Mouse (Mus musculus) ES-E14 (cell line): ENCODE results near the gene Nckap1. TPM values are rescaled to one million over a fixed set of nuclear protein-coding genes. Genes with fewer than 3 reads are reported as not detected.

Experiments
- DNase-seq: peaks from one replicate; pipeline ENCODE4 v3.0.0-alpha.2; 2013; ENCODE audit warnings: low read depth, low spot score
- H3K27ac ChIP-seq: 2 replicates; pipeline ENCODE4 v1.5.1; 2012; ENCODE audit warnings: low read depth, mild to moderate bottlenecking, low read length, moderate library complexity, mixed read lengths; ENCODE audit not compliant: poor library complexity, insufficient read depth, severe bottlenecking
- H3K36me3 ChIP-seq: 2 replicates; pipeline ENCODE4 v1.6.1; 2012; ENCODE audit warnings: mild to moderate bottlenecking, low read length, moderate library complexity, mixed read lengths; ENCODE audit not compliant: control insufficient read depth, poor library complexity, insufficient read depth, severe bottlenecking
- H3K4me1 ChIP-seq, 2 experiments: fragments of 150-350 bp in 1 of 2; sonication (generic) in 1 of 2; 2 replicates each; pipeline ENCODE4 v1.6.1; 2012; ENCODE audit warnings: low read length in 2 of 2, mild to moderate bottlenecking in 1 of 2, mixed read lengths in 1 of 2; ENCODE audit not compliant: control insufficient read depth in 2 of 2, insufficient read depth in 2 of 2, poor library complexity in 1 of 2
- H3K4me3 ChIP-seq, 2 experiments: fragments of 150-350 bp in 1 of 2; sonication (generic) in 1 of 2; 2 replicates each; pipeline ENCODE4 v1.5.1; 2012; ENCODE audit warnings: low read length in 2 of 2, low read depth in 1 of 2, mild to moderate bottlenecking in 1 of 2, mixed read lengths in 1 of 2; ENCODE audit not compliant: insufficient read depth in 1 of 2, poor library complexity in 1 of 2, severe bottlenecking in 1 of 2
- H3K9ac ChIP-seq: 2 replicates; pipeline ENCODE4 v1.6.1; 2012; ENCODE audit warnings: low read depth, mild to moderate bottlenecking, low read length, mixed read lengths; ENCODE audit not compliant: poor library complexity, insufficient read depth, severe bottlenecking
- H3K9me3 ChIP-seq: fragments of 150-350 bp; sonication (generic); 2 replicates; pipeline ENCODE4 v1.6.1; 2012; ENCODE audit warnings: low read depth, mild to moderate bottlenecking, low read length; ENCODE audit not compliant: control insufficient read depth, insufficient read depth
- CHD2 ChIP-seq: IDR thresholded peaks from 2 replicates; pipeline ENCODE4 v1.6.1; 2014; ENCODE audit warnings: mild to moderate bottlenecking, low read depth, low read length, inconsistent platforms
- HCFC1 ChIP-seq: IDR thresholded peaks from 2 replicates; pipeline ENCODE4 v1.6.1; 2012; ENCODE audit warnings: low read length, inconsistent platforms, borderline replicate concordance; ENCODE audit not compliant: insufficient read depth
- MAFK ChIP-seq: IDR thresholded peaks from 2 replicates; pipeline ENCODE4 v1.6.1; 2014; ENCODE audit warnings: mild to moderate bottlenecking, low read depth, low read length, inconsistent platforms; ENCODE audit not compliant: insufficient read depth
- ZC3H11A ChIP-seq: IDR thresholded peaks from 2 replicates; pipeline ENCODE4 v1.6.1; 2012; ENCODE audit warnings: low read depth, mild to moderate bottlenecking, inconsistent platforms, low read length, borderline replicate concordance
- ZNF384 ChIP-seq: IDR thresholded peaks from 2 replicates; pipeline ENCODE4 v1.6.1; 2012; ENCODE audit warnings: low read depth, low read length, inconsistent platforms
- in situ Hi-C, 2 experiments: fragments of 600-800 bp; cut with MboI; formaldehyde crosslinking; loops; one replicate each; pipeline ENCODE4 v1.15.1; 2025; ENCODE audit warnings: low sequenced_read_pairs in 2 of 2, inconsistent platforms in 1 of 2; ENCODE audit not compliant: unreplicated experiment in 2 of 2
- total RNA-seq: library from RNA; depleted of rRNA; stranded (reverse); fragments of 300-350 nt; gene quantifications from 2 replicates; pipeline ENCODE4 v1.2.3, GENCODE M21; 2012

Gene Nckap1
- total RNA-seq, 1 experiment, result 62.6 TPM

- Histone ChIP-seq H3K27ac (no peak overlapping the region), H3K9me3 (no peaks in the 10 kb centered on the region), H3K9ac (no peak overlapping the region), H3K4me3 (no peak overlapping the region), H3K36me3 (no peaks in the 10 kb centered on the region), H3K4me1 (0 out of 4 replicates have a peak, but pooled peaks cover 0 to 4% of the 10 kb centered on the region in 2 experiments)
- DNase-seq, result no peak
- no peak for TF ChIP-seq MAFK
- TF ChIP-seq ZNF384, result no peak
- TF ChIP-seq CHD2, result no peak
- TF ChIP-seq ZC3H11A, result no peak
- TF ChIP-seq HCFC1, result no peak
- in situ Hi-C loops, result no loop called here
These were observed 3.9 kb downstream of the Nckap1 start for GRCm38 (mm10) chr2:80577286-80577685.

GRCm38 (mm10) chr2:80570656-80571055 is 10.5 kb downstream of the Nckap1 start:
- Histone ChIP-seq H3K36me3 (no peaks in the 10 kb centered on the region), H3K4me1 (0 out of 4 replicates have a peak, but pooled peaks cover 0 to 2% of the 10 kb centered on the region in 2 experiments), H3K9me3 (no peaks in the 10 kb centered on the region), H3K9ac (no peak overlapping the region), H3K4me3 (no peak overlapping the region), H3K27ac (no peak overlapping the region)
- in situ Hi-C loops, result no loop called here
- TF ChIP-seq CHD2 (no peak), MAFK (no peak), HCFC1 (no peak), ZC3H11A (no peak), ZNF384 (no peak)
- DNase-seq, result no peak

- TF ChIP-seq CHD2 (no peak), ZNF384 (no peak), ZC3H11A (no peak), MAFK (no peak), HCFC1 (no peak)
- Histone ChIP-seq H3K9me3 (no peaks in the 10 kb centered on the region), H3K9ac (no peak overlapping the region), H3K4me1 (no peaks in the 10 kb centered on the region), H3K36me3 (no peaks in the 10 kb centered on the region), H3K27ac (no peak overlapping the region), H3K4me3 (no peak overlapping the region)
- no peak for DNase-seq
- in situ Hi-C loops, result no loop called here
These were observed 13.8 kb downstream of the Nckap1 start for GRCm38 (mm10) chr2:80567411-80567810.

- Histone ChIP-seq H3K4me1 (no peaks in the 10 kb centered on the region), H3K4me3 (no peak overlapping the region), H3K36me3 (no peaks in the 10 kb centered on the region), H3K9ac (no peak overlapping the region), H3K9me3 (no peaks in the 10 kb centered on the region), H3K27ac (no peak overlapping the region)
- TF ChIP-seq ZC3H11A (no peak), CHD2 (no peak), ZNF384 (no peak), MAFK (no peak), HCFC1 (no peak)
- DNase-seq, result no peak
- in situ Hi-C loops, result no loop called here
These were observed 18.9 kb downstream of the Nckap1 start for GRCm38 (mm10) chr2:80562253-80562652.

GRCm38 (mm10) chr2:80561478-80561877 is 19.7 kb downstream of the Nckap1 start:
- in situ Hi-C loops, result no loop called here
- Histone ChIP-seq H3K36me3 (no peaks in the 10 kb centered on the region), H3K9me3 (no peaks in the 10 kb centered on the region), H3K4me3 (no peak overlapping the region), H3K9ac (no peak overlapping the region), H3K4me1 (no peaks in the 10 kb centered on the region), H3K27ac (no peak overlapping the region)
- no peak for DNase-seq
- TF ChIP-seq MAFK, result no peak
- TF ChIP-seq ZC3H11A, result no peak
- no peak for TF ChIP-seq HCFC1
- no peak for TF ChIP-seq CHD2
- no peak for TF ChIP-seq ZNF384
